Mouse (Mus musculus): ENCODE results near the gene Nrbp1. TPM values are rescaled to one million over a fixed set of nuclear protein-coding genes. Genes with fewer than 3 reads are reported as not detected.

Nrbp1 gene
- 109 and 116 TPM in 2 replicates for polyA plus RNA-seq (2015; fragmentation: Nextera tagmentation; extraction: Ambion mirVana)

- DNase-seq (ENCODE audit: low spot score), result peak; percentile 97
These were observed at the start of gene Nrbp1, which contains the start of gene Gm9970 for GRCm38 (mm10) chr5:31240637-31241521. Nrbp1 (plus strand) TSS chr5:31240864. Gm9970 (minus strand) TSS chr5:31241232.

DNA sequence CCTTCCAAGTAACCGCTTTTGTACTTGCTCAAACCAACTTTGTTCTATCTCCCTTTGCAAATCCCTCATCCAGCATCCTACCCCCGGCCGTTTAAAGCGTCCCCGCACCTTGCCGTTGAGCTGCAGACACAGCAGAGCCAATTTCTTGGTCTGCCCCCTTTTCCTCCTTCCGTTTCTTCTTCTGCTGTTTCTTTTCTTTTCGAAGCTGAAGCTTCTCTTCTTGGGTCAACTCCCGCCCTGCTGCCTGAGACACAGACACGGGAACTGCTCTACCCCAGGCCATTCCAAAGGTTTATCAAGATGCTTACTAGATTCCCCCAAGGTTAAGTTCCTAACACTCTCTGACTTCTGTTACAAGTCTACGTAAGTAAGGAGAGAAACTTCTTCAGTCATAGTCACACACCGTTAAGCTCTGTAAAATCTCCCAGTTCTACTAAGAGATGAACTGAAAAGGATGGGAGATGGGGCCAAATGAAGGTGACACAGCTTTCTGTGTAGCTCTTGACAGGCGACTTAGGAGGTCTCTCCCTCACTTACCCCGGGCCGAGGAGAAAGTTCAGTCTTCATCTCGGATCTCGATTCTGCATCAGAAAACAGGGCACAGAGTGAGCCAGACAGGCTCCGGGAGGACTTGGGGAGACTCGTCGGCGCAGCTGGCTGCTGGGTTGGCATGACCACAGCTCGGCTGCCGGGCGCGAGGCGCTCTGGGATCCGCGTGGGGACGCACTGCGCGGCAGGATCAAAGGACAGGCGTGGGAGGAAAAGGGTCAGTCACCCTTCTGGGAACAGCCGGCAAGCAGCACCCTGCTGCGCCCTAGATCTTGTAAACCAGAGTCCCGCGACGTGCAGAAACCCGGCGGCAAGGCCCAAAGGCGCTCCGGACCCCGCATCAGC lies 48.4 kb upstream of the Nrbp1 start:
- no peak for DNase-seq (ENCODE audit: low spot score)

DNA sequence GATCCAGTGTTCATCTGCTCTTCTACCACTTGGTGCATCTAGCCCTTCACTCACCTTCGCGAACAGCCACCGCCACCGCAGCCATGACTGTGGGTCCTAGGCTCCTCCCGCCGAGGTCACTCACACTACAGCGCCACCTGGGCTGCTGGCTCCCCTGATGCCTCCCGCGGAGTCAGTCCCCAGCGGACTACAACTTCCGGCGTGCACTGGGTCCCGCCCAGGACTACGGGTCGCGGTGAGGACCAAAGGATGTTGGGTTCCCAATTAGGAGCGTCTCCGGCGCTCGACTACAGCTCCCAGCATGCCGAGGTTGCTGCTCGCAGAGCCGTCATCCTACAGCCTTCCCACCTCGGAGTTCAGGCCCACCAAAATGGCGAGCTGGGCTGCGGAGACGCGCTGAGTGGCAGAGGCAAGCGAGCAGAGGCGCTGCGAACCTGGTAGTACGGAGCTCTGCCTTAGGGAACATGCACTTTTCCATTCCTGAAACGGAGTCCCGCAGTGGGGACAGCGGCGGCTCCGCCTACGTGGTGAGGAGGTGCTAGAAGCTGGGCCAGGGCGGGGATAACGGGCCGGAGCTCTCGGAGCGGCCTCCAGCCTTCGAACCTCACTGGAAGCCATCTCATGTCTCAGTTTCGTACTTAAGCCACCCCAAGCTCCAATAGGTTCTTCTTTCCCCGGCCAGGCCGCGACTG lies 47.6 kb upstream of the Nrbp1 start, which contains the start of the genes Snx17 and Eif2b4:
Snx17 (plus strand) TSS at position 289 of the 692 bp plus-strand sequence.
Eif2b4 (minus strand) TSS at position 492 of the 692 bp plus-strand sequence.
- DNase-seq (ENCODE audit: low spot score), result peak; percentile 99

GRCm38 (mm10) chr5:31193631-31194281 lies 46.9 kb upstream of the Nrbp1 start:
- DNase-seq (ENCODE audit: low spot score), result no peak

DNA sequence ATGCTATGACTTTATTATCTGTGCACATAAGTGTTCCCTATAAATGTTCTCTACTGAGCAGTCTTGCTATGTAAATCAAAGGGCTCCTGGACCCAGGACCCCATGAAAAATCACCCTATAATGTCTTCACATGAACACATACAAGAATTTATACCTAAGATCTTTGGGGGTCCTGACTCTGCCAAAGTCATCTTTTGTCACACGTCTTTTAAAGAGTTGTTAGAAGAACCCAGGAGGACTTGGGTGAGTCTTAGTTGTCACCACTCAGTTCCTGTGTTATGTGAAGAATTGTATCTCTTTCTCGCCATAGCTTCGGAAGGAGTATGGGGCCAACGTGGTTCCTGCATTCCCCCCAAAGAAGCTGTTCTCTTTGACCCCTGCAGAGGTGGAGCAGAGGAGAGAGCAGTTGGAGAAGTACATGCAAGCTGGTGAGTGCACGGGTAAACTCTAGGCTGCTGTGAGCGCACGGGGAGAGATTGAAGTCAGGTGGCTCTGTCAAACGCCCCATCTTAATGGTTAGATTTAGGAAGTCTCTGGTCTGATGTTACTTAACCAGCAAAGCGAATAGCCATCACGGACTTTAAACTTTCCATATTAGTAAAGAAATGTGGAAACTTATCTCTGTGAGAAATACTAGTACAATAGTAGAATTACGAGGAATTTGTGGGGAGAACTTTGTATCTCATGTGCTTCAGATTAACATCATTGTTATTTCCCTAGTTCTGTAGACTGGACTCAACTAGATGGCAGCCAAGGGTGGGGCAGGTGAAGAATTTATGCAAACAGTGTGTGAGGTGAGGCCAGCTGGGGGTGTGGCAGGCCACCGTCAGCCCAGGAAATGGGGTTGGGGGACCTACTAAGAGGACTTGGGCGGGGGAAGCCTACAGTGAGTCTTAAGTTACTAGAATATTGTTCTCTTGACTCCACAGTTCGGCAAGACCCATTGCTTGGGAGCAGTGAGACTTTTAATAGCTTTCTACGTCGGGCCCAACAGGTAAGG lies 45.9 kb upstream of the Nrbp1 start:
- DNase-seq (ENCODE audit: low spot score), result no peak

- DNase-seq (ENCODE audit: low spot score), result no peak
These were observed 45.0 kb upstream of the Nrbp1 start for GRCm38 (mm10) chr5:31195671-31196070.

DNA sequence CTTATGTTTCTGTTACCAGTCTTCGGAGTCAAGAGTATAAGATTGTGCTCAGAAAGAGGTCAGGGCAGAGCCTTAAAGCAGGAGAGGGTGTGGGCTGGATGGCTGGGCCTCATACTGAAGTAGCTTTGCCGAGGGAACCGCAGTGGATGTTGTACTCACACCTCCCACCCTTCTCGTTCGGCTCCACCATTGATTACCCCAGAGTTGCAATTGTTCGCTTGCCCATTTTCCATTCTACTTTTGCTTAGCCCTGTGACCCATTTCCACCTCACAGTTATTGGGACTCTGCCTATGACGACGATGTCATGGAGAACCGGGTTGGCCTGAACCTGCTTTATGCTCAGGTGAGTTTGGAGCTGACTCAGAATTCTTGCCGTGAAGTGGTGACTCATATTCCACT lies 44.5 kb upstream of the Nrbp1 start:
- no peak for DNase-seq (ENCODE audit: low spot score)

- no peak for DNase-seq (ENCODE audit: low spot score)
These were observed 43.6 kb upstream of the Nrbp1 start for GRCm38 (mm10) chr5:31197072-31197471.

DNA sequence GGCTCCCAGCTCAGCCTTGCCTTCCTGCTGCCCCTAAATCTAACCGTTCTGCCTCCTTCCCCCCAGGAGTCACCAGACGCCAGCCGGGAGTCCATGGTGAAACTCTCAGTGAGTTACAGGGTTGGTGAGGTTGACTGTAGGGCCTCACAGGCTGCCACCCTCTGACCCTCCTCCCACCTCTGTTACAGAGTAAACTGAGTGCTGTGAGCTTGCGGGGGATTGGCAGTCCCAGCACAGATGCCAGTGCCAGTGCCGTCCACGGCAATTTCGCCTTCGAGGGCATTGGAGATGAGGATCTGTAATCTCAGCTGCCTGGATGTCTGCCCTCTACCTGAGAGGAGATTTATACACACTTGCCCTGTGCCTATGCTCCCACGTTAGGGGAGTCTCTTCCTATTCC lies 42.5 kb upstream of the Nrbp1 start:
- no peak for DNase-seq (ENCODE audit: low spot score)

GRCm38 (mm10) chr5:31198616-31199320 lies 41.9 kb upstream of the Nrbp1 start:
- no peak for DNase-seq (ENCODE audit: low spot score)

GRCm38 (mm10) chr5:31199321-31199892 lies 41.3 kb upstream of the Nrbp1 start:
- no peak for DNase-seq (ENCODE audit: low spot score)

DNA sequence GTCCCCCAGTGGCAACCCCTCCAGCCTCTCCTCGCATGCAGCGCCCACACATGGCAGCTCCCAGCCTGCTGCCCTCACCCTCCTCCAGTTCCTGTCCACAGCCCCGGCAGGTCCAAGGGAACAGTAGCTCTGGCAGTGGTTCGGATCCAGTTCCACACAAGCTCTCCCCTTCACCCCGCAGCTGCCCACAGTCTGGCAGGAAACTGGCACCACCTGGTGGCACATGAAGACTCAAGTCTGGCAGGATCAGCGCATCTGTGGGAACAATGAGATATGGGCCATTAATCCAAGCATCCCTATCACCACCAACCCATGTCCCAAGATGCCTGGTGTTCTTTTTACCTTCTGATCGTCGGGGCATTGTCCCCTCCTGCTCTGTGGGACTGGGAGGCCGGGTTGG lies 40.8 kb upstream of the Nrbp1 start:
- DNase-seq (ENCODE audit: low spot score), result no peak

DNA sequence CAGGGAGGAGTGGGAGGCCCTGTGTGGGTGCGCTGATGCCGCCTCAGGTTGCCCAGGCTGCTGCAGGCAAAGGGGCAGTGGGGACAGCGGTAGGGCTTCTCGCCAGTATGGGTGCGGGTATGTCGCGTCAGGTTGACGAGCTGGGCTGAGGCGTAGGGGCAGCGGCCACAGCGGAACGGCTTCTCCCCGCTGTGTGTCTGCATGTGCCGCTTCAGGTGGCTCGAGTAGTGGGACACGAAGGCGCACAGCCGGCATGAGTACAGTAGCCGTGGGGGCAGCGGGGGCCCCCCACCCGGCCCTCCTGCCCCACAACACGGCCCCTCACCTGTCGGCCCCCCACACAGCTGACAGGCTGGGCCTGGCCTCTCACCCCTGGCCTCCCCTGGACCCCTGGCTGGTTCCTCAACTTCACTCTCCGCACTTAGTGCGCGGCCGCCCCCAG lies 40.3 kb upstream of the Nrbp1 start:
- no peak for DNase-seq (ENCODE audit: low spot score)

DNA sequence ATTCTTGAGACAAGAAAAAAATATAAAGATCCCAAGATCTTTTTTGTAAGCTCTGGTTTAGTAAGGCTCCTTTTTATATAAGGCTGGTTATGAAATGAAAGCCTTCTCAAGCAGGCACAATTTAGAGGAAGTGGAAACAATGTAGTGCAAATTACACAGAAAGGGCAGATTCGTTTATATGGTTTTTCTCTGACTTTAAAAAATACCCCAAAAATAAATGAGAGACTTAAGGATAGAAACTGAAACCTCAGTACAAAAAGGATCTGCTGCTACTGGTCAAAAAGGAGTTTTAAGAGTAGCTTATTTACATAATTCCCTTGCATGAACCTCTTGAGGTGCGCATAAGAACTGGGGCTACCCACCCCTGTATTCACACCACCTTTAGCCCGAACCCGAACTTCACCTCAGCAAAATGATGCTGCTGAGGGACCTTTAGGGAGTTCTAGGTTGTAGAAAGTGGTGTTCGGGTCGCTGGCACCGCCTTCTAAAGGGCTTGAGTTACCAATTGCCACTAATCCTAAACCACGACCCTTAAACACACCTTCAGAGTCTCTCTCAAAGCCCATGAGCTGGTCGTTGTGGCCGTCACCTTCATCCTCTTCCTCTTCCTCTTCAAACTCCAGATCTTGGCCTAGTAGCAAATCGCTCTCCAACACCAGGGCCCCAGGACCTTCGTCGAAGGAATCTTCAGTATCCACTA lies 39.5 kb upstream of the Nrbp1 start:
- DNase-seq (ENCODE audit: low spot score), result peak; percentile 21

DNA sequence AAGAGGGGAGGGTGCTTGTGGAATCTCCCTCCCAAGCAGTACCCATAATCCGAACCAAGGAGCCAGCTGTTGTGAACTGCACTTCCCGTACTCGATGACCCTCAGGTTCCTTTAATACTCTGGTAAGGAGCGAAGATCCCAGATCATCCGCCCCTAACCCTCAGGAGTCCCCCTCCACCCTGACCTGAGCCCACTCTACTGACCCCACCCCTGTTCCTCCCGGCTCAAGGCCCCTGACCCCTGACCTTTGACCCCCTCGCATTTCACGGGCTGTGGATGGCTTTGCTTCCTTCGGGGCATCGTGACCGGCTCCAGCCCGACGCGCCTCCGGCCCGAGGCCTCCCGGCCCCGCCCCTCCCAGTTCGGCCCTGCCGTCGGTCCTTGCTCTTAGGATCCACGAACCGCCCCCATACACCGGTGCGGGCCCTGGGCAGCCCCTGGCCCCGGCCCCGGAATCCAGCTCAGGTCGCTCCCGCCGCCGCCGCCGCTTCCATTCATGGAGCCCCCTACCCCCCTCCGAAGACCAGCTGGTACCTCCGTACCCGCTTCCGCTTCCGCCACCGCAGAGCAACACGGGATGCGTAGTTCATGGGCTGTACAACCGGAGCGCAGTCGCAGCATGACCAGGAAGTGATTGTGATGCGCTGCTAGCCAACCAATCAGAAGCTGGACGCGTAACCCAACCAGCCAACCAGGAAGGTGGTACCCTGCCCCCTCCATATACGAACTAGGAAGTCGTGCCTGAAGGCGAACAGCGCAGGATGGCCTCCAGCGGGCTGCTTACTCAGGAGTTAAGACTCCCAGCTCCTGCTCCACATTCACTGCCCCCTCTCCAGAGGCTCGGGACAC lies 38.7 kb upstream of the Nrbp1 start, which contains the start of gene Zfp513:
Zfp513 (minus strand) TSS at position 562 of the 849 bp plus-strand sequence.
- peak; percentile 98 for DNase-seq (ENCODE audit: low spot score)

- DNase-seq (ENCODE audit: low spot score), result no peak
These were observed 37.7 kb upstream of the Nrbp1 start for GRCm38 (mm10) chr5:31202933-31203332.

DNA sequence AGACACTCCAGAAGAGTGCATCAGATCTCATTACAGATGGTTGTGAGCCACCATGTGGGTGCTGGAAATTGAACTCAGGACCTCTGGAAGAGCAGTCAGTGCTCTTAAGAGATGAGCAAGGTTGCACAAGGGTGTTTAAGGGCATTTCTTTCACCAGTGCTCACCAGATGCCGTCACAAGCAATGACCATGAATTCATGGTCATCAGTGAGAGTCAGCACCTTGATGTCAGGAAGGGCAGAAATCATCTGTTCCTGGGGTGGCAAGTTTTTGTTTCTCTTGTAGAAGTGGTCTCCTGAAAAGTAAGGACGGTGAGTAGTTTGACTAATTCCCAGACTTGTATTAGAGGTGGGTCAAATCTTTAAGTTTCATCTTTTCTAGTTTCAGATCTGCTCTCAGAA lies 36.8 kb upstream of the Nrbp1 start:
- DNase-seq (ENCODE audit: low spot score), result no peak

All from thymus, postnatal 0 days (tissue).